Mouse (Mus musculus) ES-E14 (cell line): ENCODE data around the gene Gmppb.

Experiments
- ZC3H11A ChIP-seq: IDR thresholded peaks from 2 replicates; pipeline ENCODE4 v1.6.1; 2012; ENCODE audit warnings: low read depth, mild to moderate bottlenecking, inconsistent platforms, low read length, borderline replicate concordance
- ZNF384 ChIP-seq: IDR thresholded peaks from 2 replicates; pipeline ENCODE4 v1.6.1; 2012; ENCODE audit warnings: low read depth, low read length, inconsistent platforms

- no peak for TF ChIP-seq ZC3H11A
- TF ChIP-seq ZNF384 = no peak
These were observed 46.0 kb downstream of the Gmppb start for GRCm38 (mm10) chr9:108094998-108095411.
